Mouse (Mus musculus) layer of hippocampus, adult 9-11 months (tissue): ENCODE results near the gene Enox1.

Experiments used
- DNase-seq: peaks from one replicate; pipeline ENCODE4 v3.0.0; 2022

Enox1 gene

GRCm38 (mm10) chr14:77464782-77465181 is 308.2 kb downstream of the Enox1 start:
- no peak for DNase-seq

- DNase-seq: no peak
Observed at GRCm38 (mm10) chr14:77470577-77470976, 314.0 kb downstream of the Enox1 start.

GRCm38 (mm10) chr14:77473501-77473900 is 316.9 kb downstream of the Enox1 start:
- peak; percentile 14 for DNase-seq

- no peak for DNase-seq
Observed at GRCm38 (mm10) chr14:77474026-77474425, 317.5 kb downstream of the Enox1 start.

- DNase-seq: no peak
Observed at GRCm38 (mm10) chr14:77475134-77475820, 318.7 kb downstream of the Enox1 start.

GRCm38 (mm10) chr14:77477704-77478103 is 321.1 kb downstream of the Enox1 start:
- DNase-seq: no peak

- DNase-seq: no peak
Observed at GRCm38 (mm10) chr14:77478210-77478609, 321.6 kb downstream of the Enox1 start.

- no peak for DNase-seq
Observed at GRCm38 (mm10) chr14:77478692-77479091, 322.1 kb downstream of the Enox1 start.

- DNase-seq: no peak
Observed at GRCm38 (mm10) chr14:77483076-77483475, 326.5 kb downstream of the Enox1 start.

GRCm38 (mm10) chr14:77484951-77485447 is 328.4 kb downstream of the Enox1 start:
- DNase-seq: peak; percentile 78

GRCm38 (mm10) chr14:77490699-77491098 is 334.1 kb downstream of the Enox1 start:
- no peak for DNase-seq

GRCm38 (mm10) chr14:77491731-77492130 is 335.2 kb downstream of the Enox1 start:
- DNase-seq: no peak

GRCm38 (mm10) chr14:77499996-77500581 is 343.5 kb downstream of the Enox1 start:
- no peak for DNase-seq

- no peak for DNase-seq
Observed at GRCm38 (mm10) chr14:77504458-77505135, 348.0 kb downstream of the Enox1 start.

- DNase-seq: no peak
Observed at GRCm38 (mm10) chr14:77506341-77506740, 349.8 kb downstream of the Enox1 start.

- DNase-seq: no peak
Observed at GRCm38 (mm10) chr14:77508036-77508435, 351.5 kb downstream of the Enox1 start.

GRCm38 (mm10) chr14:77509042-77509441 is 352.5 kb downstream of the Enox1 start:
- DNase-seq: no peak

- no peak for DNase-seq
Observed at GRCm38 (mm10) chr14:77509924-77510323, 353.4 kb downstream of the Enox1 start.

GRCm38 (mm10) chr14:77511137-77511870 is 354.7 kb downstream of the Enox1 start:
- no peak for DNase-seq

- no peak for DNase-seq
Observed at GRCm38 (mm10) chr14:77518017-77518416, 361.5 kb downstream of the Enox1 start.

GRCm38 (mm10) chr14:77518941-77519695 is 362.6 kb downstream of the Enox1 start:
- no peak for DNase-seq

GRCm38 (mm10) chr14:77519701-77520100 is 363.1 kb downstream of the Enox1 start:
- DNase-seq: no peak
